Mouse (Mus musculus) mature B cell (primary cell): Measurements from ENCODE around the gene Vps26b.

Experiments
- in situ Hi-C: fragments of 300-500 bp; cut with MboI; formaldehyde crosslinking; loops from 2 replicates; pipeline ENCODE4 v1.14.3; 2019

Vps26b gene

GRCm38 (mm10) chr9:27029828-27030762, at the start of gene Vps26b, which contains the start of gene Ncapd3:
Vps26b (minus strand) TSS chr9:27030065.
Ncapd3 (plus strand) TSS chr9:27030175.
- in situ Hi-C loops, result no loop called here

GRCm38 (mm10) chr9:27075812-27076211, 45.9 kb upstream of the Vps26b start:
- in situ Hi-C loops, result no loop called here

- in situ Hi-C loops, result no loop called here
Measured at GRCm38 (mm10) chr9:27074677-27075076, 44.8 kb upstream of the Vps26b start.

- in situ Hi-C loops, result no loop called here
Measured at GRCm38 (mm10) chr9:27070895-27071294, 41.0 kb upstream of the Vps26b start.

- in situ Hi-C loops, result no loop called here
Measured at GRCm38 (mm10) chr9:27058341-27058740, 28.5 kb upstream of the Vps26b start.

GRCm38 (mm10) chr9:27049492-27049891, 19.6 kb upstream of the Vps26b start:
- in situ Hi-C loops, result no loop called here

GRCm38 (mm10) chr9:27043892-27044291, 14.0 kb upstream of the Vps26b start:
- in situ Hi-C loops, result no loop called here

- in situ Hi-C loops, result no loop called here
Measured at GRCm38 (mm10) chr9:27030763-27031100, 867 bp upstream of the Vps26b start.

GRCm38 (mm10) chr9:27029022-27029827, 640 bp downstream of the Vps26b start:
- in situ Hi-C loops, result no loop called here

GRCm38 (mm10) chr9:27026708-27027107, 3.2 kb downstream of the Vps26b start:
- in situ Hi-C loops, result no loop called here

- in situ Hi-C loops, result no loop called here
Measured at GRCm38 (mm10) chr9:27023681-27024080, 6.2 kb downstream of the Vps26b start.

GRCm38 (mm10) chr9:27018961-27019360, 10.9 kb downstream of the Vps26b start:
- in situ Hi-C loops, result no loop called here

GRCm38 (mm10) chr9:27011572-27011971, 18.3 kb downstream of the Vps26b start:
- in situ Hi-C loops, result no loop called here

GRCm38 (mm10) chr9:27009231-27009630, 20.6 kb downstream of the Vps26b start:
- in situ Hi-C loops, result no loop called here

- in situ Hi-C loops, result no loop called here
Measured at GRCm38 (mm10) chr9:27006866-27007265, 23.0 kb downstream of the Vps26b start.

- in situ Hi-C loops, result no loop called here
Measured at GRCm38 (mm10) chr9:27005933-27006332, 23.9 kb downstream of the Vps26b start.

GRCm38 (mm10) chr9:27005231-27005630, 24.6 kb downstream of the Vps26b start:
- in situ Hi-C loops, result no loop called here

GRCm38 (mm10) chr9:26999461-27000395, 30.1 kb downstream of the Vps26b start, which contains the start of the genes Acad8 and Thyn1:
Acad8 (minus strand) TSS chr9:26999566.
Thyn1 (plus strand) TSS chr9:26999710.
- in situ Hi-C loops, result no loop called here

GRCm38 (mm10) chr9:26998669-26999460, 31.0 kb downstream of the Vps26b start:
- in situ Hi-C loops, result no loop called here

- in situ Hi-C loops, result no loop called here
Measured at GRCm38 (mm10) chr9:26997501-26997900, 32.4 kb downstream of the Vps26b start.

- in situ Hi-C loops, result no loop called here
Measured at GRCm38 (mm10) chr9:26997062-26997461, 32.8 kb downstream of the Vps26b start.
